Mouse (Mus musculus) adrenal gland, adult 8-10 months (tissue): Measurements from ENCODE around the gene P2rx5. TPM values are rescaled to one million over a fixed set of nuclear protein-coding genes. Genes with fewer than 3 reads are reported as not detected.

Experiments
- DNase-seq: peaks from one replicate; pipeline ENCODE4 v3.0.0; 2022
- total RNA-seq, 4 experiments: library from RNA; stranded (reverse); gene quantifications; 2 replicates each; pipeline ENCODE4 v1.2.4; 2022

Gene P2rx5
- 1 to 10 TPM; 2.2 to 5.2 (median 2.6) TPM for total RNA-seq

- DNase-seq, result no peak
Observed at GRCm38 (mm10) chr11:73159957-73160810, at the start of gene P2rx5. P2rx5 (plus strand) TSS chr11:73160421.

- no peak for DNase-seq
Observed at GRCm38 (mm10) chr11:73111414-73111813, 48.8 kb upstream of the P2rx5 start.

DNA sequence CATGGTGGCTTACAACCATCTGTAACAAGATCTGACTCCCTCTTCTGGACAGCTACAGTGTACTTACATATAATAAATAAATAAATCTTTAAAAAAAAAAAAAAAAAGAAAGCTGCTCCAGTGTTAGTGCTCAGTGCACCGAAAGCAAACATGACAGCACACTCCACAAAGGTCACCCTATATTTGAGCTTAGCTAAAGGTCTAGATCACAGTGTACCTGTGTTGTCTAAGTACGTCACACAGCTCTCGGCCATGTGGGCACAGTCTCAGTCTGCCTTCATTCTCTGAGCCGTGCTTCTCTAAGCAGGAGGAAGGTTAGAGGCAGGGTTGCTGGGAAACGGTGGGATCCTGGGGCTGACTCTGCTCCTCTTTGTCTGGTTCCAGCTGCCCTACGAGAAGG, 33.7 kb upstream of the P2rx5 start:
- no peak for DNase-seq

GRCm38 (mm10) chr11:73131020-73131419, 29.2 kb upstream of the P2rx5 start:
- DNase-seq, result no peak

- no peak for DNase-seq
Observed at GRCm38 (mm10) chr11:73132999-73133398, 27.2 kb upstream of the P2rx5 start.

GRCm38 (mm10) chr11:73134222-73134621, 26.0 kb upstream of the P2rx5 start:
- no peak for DNase-seq

- DNase-seq, result no peak
Observed at GRCm38 (mm10) chr11:73136587-73136986, 23.6 kb upstream of the P2rx5 start.

GRCm38 (mm10) chr11:73137116-73137515, 23.1 kb upstream of the P2rx5 start:
- no peak for DNase-seq

GRCm38 (mm10) chr11:73137591-73138501, 22.4 kb upstream of the P2rx5 start, which contains the start of gene Haspin:
Haspin (minus strand) TSS chr11:73138294.
- peak; percentile 77 for DNase-seq

DNA sequence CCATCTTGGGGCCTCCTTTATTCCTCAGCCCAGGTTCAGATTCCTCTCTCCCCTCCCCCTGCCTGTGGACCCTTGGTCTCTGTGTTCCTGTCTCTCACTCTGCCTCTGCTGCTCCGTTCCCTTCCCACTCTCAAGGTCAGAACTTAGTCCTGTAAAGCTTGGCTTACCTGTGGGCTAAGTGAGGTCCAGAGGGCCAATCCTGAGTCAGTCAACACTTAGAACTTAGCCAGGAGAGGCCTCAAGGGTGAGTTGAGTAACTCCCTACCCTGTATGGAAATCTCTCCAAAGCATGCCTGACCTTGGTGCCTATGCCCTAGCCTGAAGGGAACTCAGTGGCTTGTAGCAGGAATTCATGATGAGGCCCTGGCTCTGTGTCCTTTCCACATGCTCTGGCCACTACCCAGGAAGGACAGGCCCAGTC, 15.9 kb upstream of the P2rx5 start:
- DNase-seq, result peak; percentile 12

DNA sequence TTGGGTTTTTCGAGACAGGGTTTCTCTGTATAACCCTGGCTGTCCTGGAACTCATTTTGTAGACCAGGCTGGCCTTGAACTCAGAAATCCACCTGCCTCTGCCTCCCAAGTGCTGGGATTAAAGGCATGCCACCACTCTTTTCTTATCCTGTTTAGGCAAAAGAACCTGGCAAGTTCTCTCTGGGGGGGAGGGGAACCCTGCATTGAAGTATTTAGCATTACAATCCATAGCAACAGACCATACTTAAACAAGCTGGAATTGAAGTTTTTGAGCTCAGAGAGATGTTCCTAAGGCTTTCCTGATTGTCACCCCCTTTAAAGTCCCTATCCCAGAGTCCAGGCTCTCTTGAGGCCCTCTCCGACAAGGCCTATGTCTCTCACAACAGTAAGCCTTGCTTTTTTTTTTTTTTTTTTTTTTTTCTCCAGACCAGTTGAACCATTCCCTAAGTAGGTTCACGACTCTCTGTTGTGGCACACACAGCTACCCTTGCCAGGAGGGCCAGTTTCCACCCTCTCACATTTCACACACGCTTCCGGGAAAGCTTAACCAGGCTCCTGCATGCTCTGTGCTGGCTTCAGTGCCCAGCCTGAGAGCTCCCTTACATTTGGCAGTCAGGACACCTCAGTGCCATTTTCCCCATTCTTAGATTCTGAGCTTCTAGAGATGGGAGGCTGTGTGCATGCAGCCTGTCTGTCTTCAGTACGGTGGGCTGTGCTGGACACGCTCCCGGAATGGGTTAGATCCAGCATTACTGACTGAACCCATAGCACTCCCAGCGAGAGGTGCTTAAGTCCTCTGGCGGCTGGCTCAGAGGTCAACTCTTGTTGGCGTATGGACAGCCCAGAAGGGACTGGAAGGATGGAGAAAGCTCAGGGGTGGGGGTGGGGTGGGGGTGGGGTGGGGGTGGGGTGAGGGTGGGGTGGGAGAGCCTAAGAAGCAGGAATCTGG, 13.9 kb upstream of the P2rx5 start:
- DNase-seq, result no peak

- no peak for DNase-seq
Observed at GRCm38 (mm10) chr11:73146975-73147365, 13.3 kb upstream of the P2rx5 start.

- peak; percentile 42 for DNase-seq
Observed at GRCm38 (mm10) chr11:73148209-73148608, 12.0 kb upstream of the P2rx5 start.

DNA sequence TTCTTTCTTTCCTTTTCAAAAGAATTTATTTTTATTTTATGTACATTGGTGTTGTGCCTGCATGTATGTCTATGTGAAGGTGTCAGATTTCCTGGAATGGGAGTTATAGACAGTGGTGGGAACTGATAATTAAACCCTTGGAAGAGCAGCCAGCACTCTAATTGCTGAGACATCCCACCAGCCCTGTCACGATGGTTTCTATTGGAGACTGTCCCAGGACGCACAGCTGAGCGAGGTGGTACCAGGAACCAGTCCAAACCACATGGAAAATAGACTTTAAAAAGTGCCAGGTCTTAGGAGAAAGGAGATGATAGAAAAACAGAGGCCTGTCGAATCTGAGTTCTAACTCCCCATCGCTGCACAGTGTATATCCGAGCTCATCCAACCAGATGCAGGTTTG, 5.2 kb upstream of the P2rx5 start:
- no peak for DNase-seq

GRCm38 (mm10) chr11:73160811-73161200, 585 bp downstream of the P2rx5 start:
- no peak for DNase-seq

- no peak for DNase-seq
Observed at GRCm38 (mm10) chr11:73161616-73162015, 1.4 kb downstream of the P2rx5 start.

GRCm38 (mm10) chr11:73162284-73162683, 2.1 kb downstream of the P2rx5 start:
- DNase-seq, result no peak

- no peak for DNase-seq
Observed at GRCm38 (mm10) chr11:73168071-73168470, 7.8 kb downstream of the P2rx5 start.

DNA sequence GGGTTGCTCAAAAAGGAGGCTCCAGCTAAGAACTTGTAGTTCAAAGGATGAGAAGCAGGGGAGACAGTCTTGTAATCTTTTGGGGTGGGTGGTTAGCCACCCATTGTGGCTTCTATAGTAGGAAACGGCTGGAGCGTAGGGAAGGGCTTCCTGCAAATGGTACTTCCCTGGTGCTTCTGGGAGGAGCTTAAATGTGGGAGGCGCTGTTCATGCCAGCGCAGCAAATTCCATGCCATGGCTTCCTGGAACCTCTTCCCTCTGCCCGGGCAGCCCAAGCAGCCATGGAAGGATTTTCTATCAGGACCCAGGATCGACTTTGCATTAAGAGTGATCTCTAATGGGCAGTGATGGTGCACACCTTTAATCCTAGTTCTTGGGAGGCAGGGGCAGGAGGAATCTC, 8.4 kb downstream of the P2rx5 start:
- DNase-seq, result no peak

GRCm38 (mm10) chr11:73169231-73169630, 9.0 kb downstream of the P2rx5 start:
- DNase-seq, result no peak

DNA sequence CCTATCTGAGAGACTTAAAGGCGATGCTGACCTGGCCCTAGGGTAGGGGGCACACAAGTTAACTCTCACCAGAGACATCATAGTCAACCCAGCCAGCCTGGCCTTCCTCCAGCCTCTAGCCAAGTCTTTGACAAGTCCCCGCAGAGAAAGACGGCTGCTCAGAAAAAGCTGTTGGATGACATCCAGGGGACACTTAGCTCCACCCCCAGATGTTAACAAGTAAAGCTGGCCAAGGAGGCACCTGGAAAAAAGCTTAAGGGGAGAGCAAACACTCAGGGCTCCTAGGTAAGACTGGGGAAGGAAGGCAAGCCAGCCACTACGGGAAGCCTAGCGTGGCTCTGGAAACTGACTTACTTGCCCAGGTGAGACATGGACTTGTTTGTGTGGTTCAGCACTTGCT, 12.0 kb downstream of the P2rx5 start:
- no peak for DNase-seq

GRCm38 (mm10) chr11:73175612-73176011, 15.4 kb downstream of the P2rx5 start:
- peak; percentile 30 for DNase-seq
